ENCODE assay signal across 8 mouse cellular contexts in genomic region chr3:104817481-104817990, GRCm38 (mm10). TPM values are rescaled to one million over a fixed set of nuclear protein-coding genes. Genes with fewer than 3 reads are reported as not detected.
A peak's percentile ranks its signal among the peaks of the same experiment; 100 is the strongest.
DNase-seq lines count a peak whose midpoint lies in the region; ATAC-seq and TF ChIP-seq lines count a peak whose summit lies in the region.

No protein-coding gene starts in this region.

- H3K9me3 ChIP-seq in hindbrain, embryonic 15.5 days = no peaks in the 10 kb centered on the region

- in situ Hi-C loops in Patski (cut with MboI; ENCODE audit: low pct_unique_long_range_greater_than_20kb) = no loop called here

- CTCF ChIA-PET in Patski (lab: Charles Lee) = interaction anchor here (1.0 to 5.4 kb wide), 6 partner anchors 8 to 166 kb away, joined by 3 to 30 read pairs (median 3); partner anchors contain the start of gene Rhoc

- H3K4me3 ChIP-seq in hindbrain, embryonic 15.5 days = peak overlapping the region; percentile 73

- H3K36me3 ChIP-seq in hindbrain, embryonic 15.5 days = peaks cover 5% of the 10 kb centered on the region; the same call in 1 of the 2 replicates

- intact Hi-C loops in left cerebral cortex, postnatal 36 days (cut with DNase I) = no loop called here

- WGBS in hindbrain, embryonic 15.5 days = 0% methylated on average over 44 of the region's 46 CpGs

- peak overlapping the region; percentile 59 for H3K9ac ChIP-seq in hindbrain, embryonic 15.5 days

- DNase-seq in Patski (ENCODE audit: low read depth, low spot score) = no peak
- peak; percentile 43 to 47 for DNase-seq in cerebellum, postnatal 25 days
- peak; percentile 32 to 39 for DNase-seq in frontal cortex, postnatal 36 days (ENCODE audit: low spot score in 2 of 2)
- DNase-seq in left cerebral cortex, postnatal 36 days (ENCODE audit: low spot score in 2 of 2) = peak; percentile 44 to 51
- DNase-seq in right cerebral cortex, postnatal 14 days = peak; percentile 63
- peak; percentile 71 for DNase-seq in yolk sac, embryonic 10.5 days (ENCODE audit: low spot score)

- H3K4me2 ChIP-seq in hindbrain, embryonic 15.5 days = peak overlapping the region; percentile 96

- POLR2A ChIA-PET in Patski (lab: Charles Lee) = interaction anchor here (1.0 to 4.0 kb wide), 6 partner anchors 23 to 47 kb away, joined by 3 to 35 read pairs (median 6); partner anchors contain the start of genes Capza1, Fam19a3, Rhoc and St7l

- no peak for TF ChIP-seq CTCF in Patski (IDR thresholded peaks at IDR 0.05)

- peak; percentile 73 for ATAC-seq in Patski
- peak; percentile 83 for ATAC-seq in hindbrain, embryonic 15.5 days (ENCODE audit: low FRiP score, low read depth)
- peak; percentile 30 for ATAC-seq in megakaryocyte progenitor cell, adult 5-6 weeks (replicated peaks; ENCODE audit: poor library complexity)

- H3K27me3 ChIP-seq in Patski = no peaks in the 10 kb centered on the region
- H3K27me3 ChIP-seq in hindbrain, embryonic 15.5 days = no peaks in the 10 kb centered on the region

- peak overlapping the region; percentile 76 for H3K27ac ChIP-seq in hindbrain, embryonic 15.5 days (replicated peaks)

- peaks cover 18% of the 10 kb centered on the region for H3K4me1 ChIP-seq in hindbrain, embryonic 15.5 days (replicated peaks)

RNA-seq across cellular contexts. Expression of gene Mov10, which starts 0.8 kb away (rescaled TPM):
- 43.9 TPM for polyA plus RNA-seq in Patski (2021)
- polyA plus RNA-seq in hindbrain, embryonic 15.5 days (2015; fragmentation: Nextera tagmentation; extraction: Ambion mirVana) = 9.1 and 13.4 TPM in 2 replicates
- total RNA-seq in left cerebral cortex, postnatal 36 days (2021) = 10 to 100 TPM in 1 of 2 experiments, 1 to 10 TPM in 1; 4.9 to 14.3 TPM
- total RNA-seq in megakaryocyte progenitor cell, adult 5-6 weeks (2015) = 5.8 and 8.9 TPM in 2 replicates
- total RNA-seq in megakaryocyte progenitor cell, adult 5-6 weeks (2017) = 2.0 and 4.4 TPM in 2 replicates

RNA-seq across cellular contexts. Expression of gene Rhoc, which starts 29.4 kb away (rescaled TPM):
- 470 TPM for polyA plus RNA-seq in Patski (2021)
- polyA plus RNA-seq in hindbrain, embryonic 15.5 days (2015; fragmentation: Nextera tagmentation; extraction: Ambion mirVana) = 58.1 and 63.0 TPM in 2 replicates
- 10 to 100 TPM; 24.4 to 29.0 TPM for total RNA-seq in left cerebral cortex, postnatal 36 days (2021)
- total RNA-seq in megakaryocyte progenitor cell, adult 5-6 weeks (2015) = 0.37 TPM in 1 of 2 replicates, not detected in the other
- total RNA-seq in megakaryocyte progenitor cell, adult 5-6 weeks (2017) = not detected in 2 replicates

RNA-seq across cellular contexts. Expression of gene Fam19a3, which starts 35.9 kb away (rescaled TPM):
- polyA plus RNA-seq in Patski (2021) = 0.32 TPM
- polyA plus RNA-seq in hindbrain, embryonic 15.5 days (2015; fragmentation: Nextera tagmentation; extraction: Ambion mirVana) = 0.16 TPM in 1 of 2 replicates, not detected in the other
- total RNA-seq in left cerebral cortex, postnatal 36 days (2021) = under 1 TPM in 1 of 2 experiments, not detected in 1; 0.07 TPM
- not detected in 2 replicates for total RNA-seq in megakaryocyte progenitor cell, adult 5-6 weeks (2015)
- not detected in 2 replicates for total RNA-seq in megakaryocyte progenitor cell, adult 5-6 weeks (2017)

RNA-seq across cellular contexts. Expression of gene Ppm1j, which starts 36.7 kb away (rescaled TPM):
- polyA plus RNA-seq in Patski (2021) = 23.8 TPM
- 1.2 and 2.9 TPM in 2 replicates for polyA plus RNA-seq in hindbrain, embryonic 15.5 days (2015; fragmentation: Nextera tagmentation; extraction: Ambion mirVana)
- total RNA-seq in left cerebral cortex, postnatal 36 days (2021) = 1 to 10 TPM in 1 of 2 experiments, under 1 TPM in 1; 0.54 to 1.2 TPM
- not detected in 2 replicates for total RNA-seq in megakaryocyte progenitor cell, adult 5-6 weeks (2015)
- total RNA-seq in megakaryocyte progenitor cell, adult 5-6 weeks (2017) = not detected in 2 replicates

RNA-seq across cellular contexts. Expression of gene St7l, which starts 46.3 kb away (rescaled TPM):
- polyA plus RNA-seq in Patski (2021) = 42.6 TPM
- 31.8 and 34.7 TPM in 2 replicates for polyA plus RNA-seq in hindbrain, embryonic 15.5 days (2015; fragmentation: Nextera tagmentation; extraction: Ambion mirVana)
- 10 to 100 TPM; 33.9 to 38.2 TPM for total RNA-seq in left cerebral cortex, postnatal 36 days (2021)
- 22.8 and 34.5 TPM in 2 replicates for total RNA-seq in megakaryocyte progenitor cell, adult 5-6 weeks (2015)
- 28.3 and 30.7 TPM in 2 replicates for total RNA-seq in megakaryocyte progenitor cell, adult 5-6 weeks (2017)

Comparison
In these comparisons a context has a peak if more than half of its experiments do, and no peak if none do; other contexts are left out.
1. ATAC-seq: peak in every context shown above with its lines; median percentile 83 in hindbrain, embryonic 15.5 days; 73 in Patski; 30 in megakaryocyte progenitor cell, adult 5-6 weeks.
2. RNA of gene Rhoc, which starts 29.4 kb away (total RNA-seq): 24.4 to 29.0 TPM in left cerebral cortex, postnatal 36 days; 0.37 TPM in megakaryocyte progenitor cell, adult 5-6 weeks; every median in the first group is over 10 times any median in the second.